Mouse (Mus musculus) heart, adult 8-10 months (tissue): ENCODE results near the gene Prelid1. TPM values are rescaled to one million over a fixed set of nuclear protein-coding genes. Genes with fewer than 3 reads are reported as not detected.

ENCODE experiments used
- total RNA-seq, 4 experiments: library from RNA; stranded (reverse); gene quantifications; 2 replicates each; pipeline ENCODE4 v1.2.4; 2022

The Prelid1 gene
- total RNA-seq, 4 experiments from 2014 or later, result 31.4 to 47.5 (median 39.6) TPM

Other genes starting within 250 kb of the Prelid1 start
- 10 to 100 TPM; 15.6 to 21.3 (median 20.1) TPM for gene Uimc1, start 220.2 kb upstream of the Prelid1 start, total RNA-seq
- 10 to 100 TPM; 17.6 to 31.3 (median 22.5) TPM for gene Zfp346, start 215.2 kb upstream of the Prelid1 start, total RNA-seq
- gene Gm17617, start 187.0 kb upstream of the Prelid1 start, total RNA-seq, result not detected
- gene Fgfr4, start 167.9 kb upstream of the Prelid1 start, total RNA-seq, result under 1 TPM in 3 of 4 experiments, not detected in 1; 0.16 to 0.29 (median 0.28) TPM
- 10 to 100 TPM; 47.2 to 55.1 (median 51.9) TPM for gene Nsd1, start 110.7 kb upstream of the Prelid1 start, total RNA-seq
- 10 to 100 TPM; 29.4 to 47.1 (median 38.3) TPM for gene Rab24, start 1.4 kb downstream of the Prelid1 start, total RNA-seq
- gene Mxd3, start 9.3 kb downstream of the Prelid1 start, total RNA-seq, result under 1 TPM in 2 of 4 experiments, not detected in 2; 0.46 to 0.97 TPM
- 10 to 100 TPM; 50.1 to 52.8 (median 51.7) TPM for gene Lman2, start 42.3 kb downstream of the Prelid1 start, total RNA-seq
- gene Rgs14, start 49.2 kb downstream of the Prelid1 start, total RNA-seq, result under 1 TPM; 0.19 to 0.80 (median 0.41) TPM
- not detected for gene Slc34a1, start 77.7 kb downstream of the Prelid1 start, total RNA-seq
- gene Pfn3, start 94.7 kb downstream of the Prelid1 start, total RNA-seq, result not detected
- gene F12, start 106.3 kb downstream of the Prelid1 start, total RNA-seq, result not detected
- gene Grk6, start 124.6 kb downstream of the Prelid1 start, total RNA-seq, result 10 to 100 TPM; 14.9 to 19.0 (median 16.6) TPM
- gene Prr7, start 143.8 kb downstream of the Prelid1 start, total RNA-seq, result 1 to 10 TPM in 1 of 4 experiments, under 1 TPM in 3; 0.44 to 1.2 (median 0.65) TPM
- 1 to 10 TPM; 3.8 to 6.4 (median 5.1) TPM for gene Dbn1, start 167.6 kb downstream of the Prelid1 start, total RNA-seq
- gene Pdlim7, start 193.2 kb downstream of the Prelid1 start, total RNA-seq, result 10 to 100 TPM; 38.4 to 49.4 (median 49.0) TPM
- gene Dok3, start 208.8 kb downstream of the Prelid1 start, total RNA-seq, result 1 to 10 TPM in 3 of 4 experiments, under 1 TPM in 1; 0.97 to 3.8 (median 1.4) TPM
- gene Ddx41, start 216.2 kb downstream of the Prelid1 start, total RNA-seq, result 10 to 100 TPM; 11.8 to 17.0 (median 13.7) TPM